Mouse (Mus musculus) forebrain, postnatal 0 days (tissue): ENCODE results near the gene Mfsd6l. TPM values are rescaled to one million over a fixed set of nuclear protein-coding genes. Genes with fewer than 3 reads are reported as not detected.
A peak's percentile ranks its signal among the peaks of the same experiment; 100 is the strongest.

ENCODE experiments used
- ATAC-seq: fragments of 200-750 bp; cut with Nextera tagmentation; 2 replicates; pipeline ENCODE4 v1.8.0; 2017; ENCODE audit warnings: mild to moderate bottlenecking, moderate library complexity
- DNase-seq: peaks from one replicate; pipeline ENCODE4 v3.0.0-alpha.2; 2015
- H3K27ac ChIP-seq: fragments of 300-500 bp; sonication (generic); 2 replicates; pipeline ENCODE4 v1.5.1; 2014; ENCODE audit warnings: low read depth, mild to moderate bottlenecking, antibody characterized with exemption, low read length, moderate library complexity, mixed read lengths
- H3K27me3 ChIP-seq: fragments of 300-500 bp; sonication (generic); 2 replicates; pipeline ENCODE4 v1.6.1; 2014; ENCODE audit warnings: mild to moderate bottlenecking, low read length, mixed read lengths; ENCODE audit not compliant: insufficient read depth
- H3K36me3 ChIP-seq: fragments of 300-500 bp; sonication (generic); 2 replicates; pipeline ENCODE4 v1.6.1; 2014; ENCODE audit warnings: mild to moderate bottlenecking, moderate library complexity; ENCODE audit not compliant: insufficient read depth
- H3K4me1 ChIP-seq: fragments of 300-500 bp; sonication (generic); 2 replicates; pipeline ENCODE4 v1.6.1; 2014; ENCODE audit warnings: antibody characterized with exemption; ENCODE audit not compliant: insufficient read depth
- H3K4me2 ChIP-seq: fragments of 300-500 bp; sonication (generic); 2 replicates; pipeline ENCODE4 v1.6.1; 2014; ENCODE audit warnings: low read depth, mild to moderate bottlenecking, moderate library complexity
- H3K4me3 ChIP-seq: fragments of 300-500 bp; sonication (generic); 2 replicates; pipeline ENCODE4 v1.5.1; 2014; ENCODE audit warnings: low read depth, low read length, mixed read lengths
- H3K9ac ChIP-seq: fragments of 300-500 bp; sonication (generic); 2 replicates; pipeline ENCODE4 v1.6.1; 2014; ENCODE audit warnings: mild to moderate bottlenecking
- H3K9me3 ChIP-seq: fragments of 300-500 bp; sonication (generic); 2 replicates; pipeline ENCODE4 v1.6.1; 2016; ENCODE audit warnings: low read length
- CTCF ChIP-seq: sonication (generic); IDR thresholded peaks from 2 replicates; pipeline ENCODE4 v1.5.1; 2016; ENCODE audit warnings: antibody characterized with exemption, control low read depth, low read depth
- WGBS: fragments of 180-500 bp; shearing (Covaris S2); extraction: QIAGEN DNeasy Blood & Tissue Kit; methylation state at CpG from one replicate; pipeline ENCODE4 v1.1.7; 2014; 5-methylcytosine and 5-hydroxymethylcytosine counted together
- polyA plus RNA-seq: library from polyadenylated mRNA; unstranded; fragments of >200 nt; fragmentation: Nextera tagmentation; extraction: Ambion mirVana; gene quantifications from 2 replicates; pipeline ENCODE4 v1.2.1, GENCODE M21; 2015
- total RNA-seq: library from RNA; depleted of rRNA; stranded (reverse); fragments of >200 nt; gene quantifications from 2 replicates; pipeline ENCODE4 v1.2.3, GENCODE M21; 2014

Mfsd6l gene
- total and polyA plus RNA-seq, 2 experiments from 2014 or later: 0.24 to 0.25 TPM

DNA sequence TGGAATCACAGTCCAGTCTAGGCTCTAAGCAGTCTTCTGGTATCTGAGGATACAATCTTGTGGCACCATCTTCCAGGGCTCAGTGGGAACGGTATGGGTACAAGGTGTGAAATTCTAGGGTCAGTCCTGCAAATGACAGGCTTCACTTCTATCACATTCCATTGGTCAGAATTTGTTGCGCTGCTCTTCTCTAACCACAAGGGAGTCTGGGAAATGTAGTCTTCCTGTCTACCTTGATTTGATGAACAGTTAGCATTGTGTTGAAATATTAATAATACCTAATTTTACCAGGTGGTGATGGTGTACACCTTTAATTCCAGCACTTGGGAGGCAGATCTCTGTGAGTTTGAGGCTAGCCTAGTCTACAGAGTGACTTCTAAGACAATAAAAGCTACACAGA lies 35.5 kb upstream of the Mfsd6l start:
- H3K27ac ChIP-seq: no peak overlapping the region
- H3K27me3 ChIP-seq: no peaks in the 10 kb centered on the region
- 97% methylated on average over 2 of the region's 2 CpGs for WGBS
- H3K9me3 ChIP-seq: no peaks in the 10 kb centered on the region
- H3K9ac ChIP-seq: no peak overlapping the region
- H3K36me3 ChIP-seq: no peaks in the 10 kb centered on the region
- ATAC-seq (no peak), DNase-seq (no peak)
- no peaks in the 10 kb centered on the region for H3K4me1 ChIP-seq
- no peak for TF ChIP-seq CTCF
- no peak overlapping the region for H3K4me2 ChIP-seq
- H3K4me3 ChIP-seq: no peak overlapping the region

DNA sequence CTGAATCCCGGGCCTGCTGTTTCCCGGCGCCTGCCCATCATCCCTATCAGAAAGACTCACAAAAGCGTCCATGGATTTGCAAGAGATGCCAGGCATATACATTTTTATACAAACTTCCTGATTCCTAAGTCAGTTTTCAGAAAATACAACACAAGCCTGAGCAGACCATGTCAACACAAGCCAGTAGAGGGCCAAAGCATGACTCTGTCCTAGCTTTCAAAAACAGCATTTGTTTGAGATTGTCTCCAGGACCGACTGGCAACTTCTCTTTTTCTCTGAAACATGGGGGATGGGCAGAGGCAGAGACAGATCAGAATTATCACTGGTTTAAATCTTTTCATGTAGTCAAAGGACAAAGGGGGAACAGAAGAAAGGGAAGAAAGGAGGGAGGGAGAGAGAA lies 34.6 kb upstream of the Mfsd6l start:
- DNase-seq: no peak
- no peaks in the 10 kb centered on the region for H3K4me1 ChIP-seq
- H3K9ac ChIP-seq: no peak overlapping the region
- H3K4me3 ChIP-seq: no peak overlapping the region
- no peak for TF ChIP-seq CTCF
- ATAC-seq: no peak
- no peaks in the 10 kb centered on the region for H3K27me3 ChIP-seq
- 82% methylated on average over 5 of the region's 5 CpGs for WGBS
- H3K36me3 ChIP-seq: no peaks in the 10 kb centered on the region
- H3K4me2 ChIP-seq: no peak overlapping the region
- no peak overlapping the region for H3K27ac ChIP-seq
- H3K9me3 ChIP-seq: no peaks in the 10 kb centered on the region

DNA sequence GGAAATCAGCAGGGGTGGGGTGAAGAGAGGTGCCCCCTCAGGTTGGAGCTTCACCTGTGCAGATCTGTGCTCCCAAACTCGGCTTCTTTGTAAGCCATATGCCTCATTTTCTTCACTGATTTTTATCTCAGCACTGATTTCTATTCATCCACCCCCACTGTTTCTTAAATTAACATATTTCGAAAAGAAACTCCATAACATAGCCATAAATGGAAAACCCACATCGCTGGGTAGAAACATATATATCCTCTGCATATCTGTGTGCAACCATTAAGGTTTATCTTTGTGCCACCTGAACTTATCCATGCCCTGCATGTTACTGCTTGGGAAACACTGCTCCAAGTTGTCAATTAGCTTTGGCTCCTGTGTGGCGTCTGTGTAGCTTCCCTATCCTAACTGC lies 29.5 kb upstream of the Mfsd6l start:
- Histone ChIP-seq H3K9ac (no peak overlapping the region), H3K27ac (peak overlapping the region; percentile 57), H3K27me3 (no peaks in the 10 kb centered on the region), H3K36me3 (no peaks in the 10 kb centered on the region), H3K4me1 (no peaks in the 10 kb centered on the region), H3K4me2 (no peak overlapping the region), H3K4me3 (no peak overlapping the region), H3K9me3 (no peaks in the 10 kb centered on the region)
- ATAC-seq: no peak; the same call in 1 of the 2 replicates
- peak; percentile 23 for DNase-seq
- 65% methylated on average over 4 of the region's 4 CpGs for WGBS
- TF ChIP-seq CTCF: no peak

DNA sequence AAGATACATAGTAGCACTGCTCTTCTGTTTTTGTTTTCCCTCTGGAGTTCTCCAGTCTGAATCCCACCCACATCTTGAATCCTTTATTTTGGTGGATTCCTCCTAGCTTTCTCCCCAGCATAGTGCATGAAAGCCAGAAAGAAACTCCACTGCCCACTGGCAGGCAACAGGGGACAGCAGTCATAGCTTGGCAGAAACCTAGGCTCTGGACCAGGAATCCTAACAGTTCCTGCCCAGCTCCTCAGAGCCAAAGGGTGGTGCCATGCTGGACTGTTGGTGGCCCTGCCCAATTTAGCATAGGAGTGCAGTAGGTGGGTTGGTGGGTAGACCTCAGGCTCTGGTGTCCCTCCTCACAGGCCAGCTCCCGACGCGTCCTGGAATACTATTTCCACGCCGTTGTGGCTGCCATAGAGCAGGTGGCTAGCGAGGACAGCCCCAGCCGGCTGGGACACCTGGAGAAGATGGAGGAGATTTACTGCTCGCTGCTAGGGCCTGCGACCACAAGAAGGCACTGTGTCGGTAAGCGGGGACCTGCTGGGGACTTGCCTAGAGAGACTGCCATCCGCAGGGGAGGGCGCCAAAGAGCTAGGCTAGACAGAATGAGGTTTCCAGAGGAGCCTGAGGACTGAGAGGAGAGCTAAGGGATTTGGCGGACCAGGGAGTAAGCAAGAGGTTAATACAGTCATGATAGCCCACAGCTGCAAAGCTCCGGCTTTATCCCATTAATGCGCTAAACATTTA lies 24.8 kb upstream of the Mfsd6l start:
- Histone ChIP-seq H3K36me3 (no peaks in the 10 kb centered on the region), H3K4me3 (no peak overlapping the region), H3K27me3 (no peaks in the 10 kb centered on the region), H3K4me1 (no peaks in the 10 kb centered on the region), H3K9ac (no peak overlapping the region), H3K4me2 (no peak overlapping the region), H3K27ac (no peak overlapping the region), H3K9me3 (no peaks in the 10 kb centered on the region)
- WGBS: 25% methylated on average over 16 of the region's 16 CpGs
- ATAC-seq (no peak; the same call in 1 of the 2 replicates), DNase-seq (peak; percentile 28)
- TF ChIP-seq CTCF: peak; percentile 68

DNA sequence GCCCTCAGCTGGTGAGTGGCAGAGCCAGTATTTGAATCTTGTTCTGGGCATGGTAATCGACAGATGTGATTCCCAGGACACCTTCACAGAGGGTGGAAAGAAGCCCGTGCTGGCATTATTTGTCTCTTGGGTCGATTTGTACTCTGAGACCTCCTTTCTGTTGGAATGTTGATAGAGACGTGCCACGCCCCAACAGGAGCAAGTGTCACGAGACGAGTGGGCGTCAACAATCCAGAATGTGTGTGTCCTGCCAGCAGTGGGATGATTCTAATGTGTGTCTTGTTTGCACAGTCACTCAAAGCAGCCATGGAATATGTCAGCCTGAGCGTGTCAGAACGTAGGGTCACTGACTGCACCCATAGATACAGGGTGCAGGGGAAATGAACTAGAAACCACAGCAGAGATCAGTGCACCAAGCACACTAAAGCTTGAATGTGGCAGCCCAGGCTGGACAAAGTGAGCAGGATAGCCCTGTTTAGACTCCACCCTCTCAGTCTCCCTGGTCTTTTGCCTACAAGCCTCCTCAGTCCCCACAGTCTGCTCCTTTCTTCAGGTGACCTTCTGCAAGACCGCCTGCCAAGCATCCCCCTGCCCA lies 23.9 kb upstream of the Mfsd6l start:
- no peaks in the 10 kb centered on the region for H3K27me3 ChIP-seq
- DNase-seq (no peak), ATAC-seq (no peak)
- H3K27ac ChIP-seq: no peak overlapping the region
- H3K4me3 ChIP-seq: no peak overlapping the region
- no peak overlapping the region for H3K9ac ChIP-seq
- H3K36me3 ChIP-seq: no peaks in the 10 kb centered on the region
- no peak overlapping the region for H3K4me2 ChIP-seq
- no peaks in the 10 kb centered on the region for H3K9me3 ChIP-seq
- H3K4me1 ChIP-seq: no peaks in the 10 kb centered on the region
- 85% methylated on average over 11 of the region's 11 CpGs for WGBS
- TF ChIP-seq CTCF: no peak

DNA sequence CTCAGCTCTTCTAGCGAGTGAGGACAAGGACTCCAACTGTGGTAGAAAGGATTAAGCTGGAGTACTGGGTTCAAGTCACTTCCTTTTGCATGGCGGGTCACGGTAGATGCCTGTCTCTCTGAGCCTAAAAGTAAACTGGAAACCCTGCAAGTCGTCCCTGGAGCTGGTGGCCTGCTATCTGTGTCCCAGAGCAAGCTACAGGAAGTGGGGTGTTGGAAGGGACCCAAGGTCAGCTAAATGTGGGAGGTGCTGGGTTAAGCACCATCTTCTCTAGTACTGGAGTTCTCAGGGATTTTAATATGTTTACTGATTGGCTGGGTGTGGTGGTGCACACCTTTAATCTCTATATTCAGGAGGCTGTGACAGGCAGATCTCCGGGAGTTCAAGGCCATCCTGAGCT lies 23.2 kb upstream of the Mfsd6l start:
- ATAC-seq (no peak), DNase-seq (no peak)
- Histone ChIP-seq H3K9ac (no peak overlapping the region), H3K4me1 (no peaks in the 10 kb centered on the region), H3K9me3 (no peaks in the 10 kb centered on the region), H3K27me3 (no peaks in the 10 kb centered on the region), H3K4me2 (no peak overlapping the region), H3K4me3 (no peak overlapping the region), H3K27ac (no peak overlapping the region), H3K36me3 (no peaks in the 10 kb centered on the region)
- 81% methylated on average over 5 of the region's 5 CpGs for WGBS
- no peak for TF ChIP-seq CTCF

DNA sequence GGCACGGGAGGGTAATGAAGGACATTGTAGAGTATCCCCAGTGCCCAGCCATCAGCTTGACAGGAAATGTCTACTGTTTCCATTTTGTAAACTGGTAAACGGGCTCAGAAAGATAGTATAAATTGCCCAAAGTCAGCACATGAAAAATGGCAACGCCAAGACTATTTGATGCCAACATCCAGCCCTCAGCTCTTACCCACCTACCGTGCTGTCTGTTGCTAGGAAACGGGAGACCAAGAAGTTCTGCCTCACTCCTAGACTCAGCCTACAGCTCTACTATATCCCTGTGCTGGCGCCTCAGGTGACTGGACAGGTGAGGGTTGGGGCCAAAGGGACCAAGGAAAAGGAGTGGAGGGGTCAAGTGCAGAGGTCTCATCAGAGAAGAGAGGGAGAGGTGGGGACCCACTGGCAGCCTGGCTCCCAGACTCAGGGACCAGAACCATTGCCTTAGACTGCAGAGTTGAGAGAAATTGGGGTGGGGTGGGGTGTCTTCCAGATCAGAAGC lies 22.0 kb upstream of the Mfsd6l start:
- H3K36me3 ChIP-seq: no peaks in the 10 kb centered on the region

More for the DNA sequence above, 22.0 kb upstream of the Mfsd6l start:
- 64% methylated on average over 6 of the region's 6 CpGs for WGBS
- Histone ChIP-seq H3K27ac (no peak overlapping the region), H3K9me3 (no peaks in the 10 kb centered on the region), H3K27me3 (no peaks in the 10 kb centered on the region), H3K4me2 (no peak overlapping the region), H3K9ac (no peak overlapping the region), H3K4me1 (no peaks in the 10 kb centered on the region), H3K4me3 (no peak overlapping the region)
- ATAC-seq: no peak
- no peak for TF ChIP-seq CTCF
- peak; percentile 31 for DNase-seq
